Mouse (Mus musculus) forebrain, embryonic 14.5 days (tissue): ENCODE data around the gene Smg7. TPM values are rescaled to one million over a fixed set of nuclear protein-coding genes. Genes with fewer than 3 reads are reported as not detected.
"Not testable (repeated sequence)": the region's sequence is repeated elsewhere in the genome, so short reads cannot be mapped to it uniquely, and the experiment has no call there.

Source experiments
- ATAC-seq: fragments of 200-750 bp; cut with Nextera tagmentation; 2 replicates; pipeline ENCODE4 v1.8.0; 2017; ENCODE audit warnings: mild to moderate bottlenecking, moderate library complexity
- DNase-seq: peaks from one replicate; pipeline ENCODE4 v3.0.0-alpha.2; 2015; ENCODE audit warnings: low spot score
- H3K27ac ChIP-seq: fragments of 300-500 bp; sonication (generic); 2 replicates; pipeline ENCODE4 v1.5.1; 2014; ENCODE audit warnings: low read depth, mild to moderate bottlenecking, control low read depth, low read length, moderate library complexity
- H3K27me3 ChIP-seq: fragments of 300-500 bp; sonication (generic); replicated peaks from 2 replicates; pipeline ENCODE4 v1.6.1; 2014; ENCODE audit warnings: low read length, control low read depth, mixed read lengths; ENCODE audit not compliant: control insufficient read depth, insufficient read depth
- H3K36me3 ChIP-seq: fragments of 300-500 bp; sonication (generic); 2 replicates; pipeline ENCODE4 v1.6.1; 2014; ENCODE audit warnings: low read length, control low read depth; ENCODE audit not compliant: control insufficient read depth, insufficient read depth
- H3K4me1 ChIP-seq: fragments of 300-500 bp; sonication (generic); 2 replicates; pipeline ENCODE4 v1.6.1; 2014; ENCODE audit warnings: antibody characterized with exemption, low read length, control low read depth; ENCODE audit not compliant: control insufficient read depth, insufficient read depth
- H3K4me2 ChIP-seq: fragments of 300-500 bp; sonication (generic); 2 replicates; pipeline ENCODE4 v1.6.1; 2014; ENCODE audit warnings: mild to moderate bottlenecking, control low read depth, low read length
- H3K4me3 ChIP-seq: fragments of 300-500 bp; sonication (generic); 2 replicates; pipeline ENCODE4 v1.5.1; 2014; ENCODE audit warnings: low read depth, low read length, control low read depth
- H3K9ac ChIP-seq: fragments of 300-500 bp; sonication (generic); 2 replicates; pipeline ENCODE4 v1.6.1; 2014; ENCODE audit warnings: mild to moderate bottlenecking, low read length, control low read depth, moderate library complexity
- H3K9me3 ChIP-seq: fragments of 300-500 bp; sonication (generic); replicated peaks from 2 replicates; pipeline ENCODE4 v1.6.1; 2016; ENCODE audit warnings: low read length, control low read depth, mixed read lengths; ENCODE audit not compliant: control insufficient read depth
- WGBS: fragments of 180-500 bp; shearing (Covaris S2); extraction: QIAGEN DNeasy Blood & Tissue Kit; methylation state at CpG from one replicate; pipeline ENCODE4 v1.1.7; 2014; 5-methylcytosine and 5-hydroxymethylcytosine counted together
- polyA plus RNA-seq: library from polyadenylated mRNA; unstranded; fragments of >200 nt; fragmentation: Nextera tagmentation; extraction: Ambion mirVana; gene quantifications from 2 replicates; pipeline ENCODE4 v1.2.1, GENCODE M21; 2014

Gene Smg7
- polyA plus RNA-seq, 1 experiment from 2014 or later = 31.0 TPM

DNA sequence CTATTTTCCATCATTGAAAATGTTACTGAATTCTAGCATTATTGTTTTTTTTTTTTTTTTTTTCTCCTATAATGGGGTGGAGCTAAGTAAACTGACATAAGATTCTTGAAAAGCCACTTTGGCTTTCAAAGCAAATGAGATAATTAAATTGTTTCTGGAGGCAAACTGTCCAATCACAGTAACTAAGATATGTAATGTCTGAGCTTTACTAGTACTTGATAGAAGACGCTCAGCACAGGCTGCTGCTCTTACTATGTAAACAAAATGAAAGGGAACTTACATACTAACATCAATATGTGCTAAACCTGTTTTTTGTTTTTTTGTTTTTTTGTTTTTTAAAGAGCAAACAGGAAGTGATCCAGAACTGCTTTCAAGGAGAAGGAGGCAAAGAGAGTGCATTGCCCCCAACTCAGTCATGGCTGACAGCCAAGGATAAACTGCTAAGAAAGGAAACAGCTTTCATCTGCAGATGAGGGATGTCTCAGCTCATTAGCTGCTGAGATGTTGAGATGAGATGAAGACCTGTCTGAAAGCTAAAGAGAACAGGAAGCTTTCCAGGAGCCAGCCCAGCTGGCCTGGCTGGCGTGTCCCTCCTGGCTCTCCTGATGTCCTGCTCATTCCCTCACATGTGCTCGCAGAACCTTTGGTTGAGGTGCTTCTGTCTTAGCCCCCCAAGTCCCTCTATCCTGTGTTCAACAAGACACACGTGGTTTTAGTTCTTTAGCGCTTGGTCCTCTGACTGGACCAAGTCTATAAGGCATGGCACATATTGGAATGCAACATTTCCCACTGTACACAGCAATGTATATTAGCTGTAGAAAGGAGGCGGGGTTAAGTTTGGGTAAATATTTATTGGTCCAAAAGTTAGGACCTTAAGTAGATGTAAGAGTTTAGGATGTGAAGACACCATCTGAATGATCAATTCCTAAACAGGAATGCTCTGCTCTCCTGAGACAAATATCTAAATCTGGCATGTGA, 11.3 kb upstream of the Smg7 start:
- H3K27ac ChIP-seq = no peak overlapping the region
- 84% methylated on average over 6 of the region's 6 CpGs for WGBS
- ATAC-seq (no peak), DNase-seq (peak; percentile 13)
- peaks cover 2% of the 10 kb centered on the region; the same call in 1 of the 2 replicates for H3K4me1 ChIP-seq
- no peaks in the 10 kb centered on the region for H3K9me3 ChIP-seq
- H3K9ac ChIP-seq = no peak overlapping the region
- no peaks in the 10 kb centered on the region for H3K36me3 ChIP-seq
- no peak overlapping the region for H3K4me2 ChIP-seq
- no peaks in the 10 kb centered on the region for H3K27me3 ChIP-seq
- H3K4me3 ChIP-seq = no peak overlapping the region

GRCm38 (mm10) chr1:152904469-152904868, 2.0 kb upstream of the Smg7 start:
- ATAC-seq = peak; percentile 25; the same call in 1 of the 2 replicates
- WGBS = under 1% methylated on average over 14 of the region's 14 CpGs
- Histone ChIP-seq H3K27ac (no peak overlapping the region), H3K9ac (peak overlapping the region; percentile 13; the same call in 1 of the 2 replicates), H3K4me2 (peak overlapping the region; percentile 94), H3K9me3 (no peaks in the 10 kb centered on the region), H3K4me1 (peaks cover 10% of the 10 kb centered on the region; the same call in 1 of the 2 replicates), H3K27me3 (no peaks in the 10 kb centered on the region), H3K4me3 (peak overlapping the region; percentile 92), H3K36me3 (0 out of 2 replicates have a peak, but pooled peaks cover 2% of the 10 kb centered on the region)
- peak; percentile 92 for DNase-seq

GRCm38 (mm10) chr1:152903591-152904135, 1.2 kb upstream of the Smg7 start:
- no peaks in the 10 kb centered on the region for H3K9me3 ChIP-seq
- 0 out of 2 replicates have a peak, but pooled peaks cover 4% of the 10 kb centered on the region for H3K36me3 ChIP-seq
- peak overlapping the region; percentile 92 for H3K4me3 ChIP-seq
- ATAC-seq = peak; percentile 16; the same call in 1 of the 2 replicates
- H3K9ac ChIP-seq = peak overlapping the region; percentile 73
- WGBS = under 1% methylated on average over 36 of the region's 36 CpGs
- H3K27ac ChIP-seq = peak overlapping the region; percentile 99
- no peaks in the 10 kb centered on the region for H3K27me3 ChIP-seq
- peak overlapping the region; percentile 94 for H3K4me2 ChIP-seq
- peak; percentile 65 for DNase-seq
- H3K4me1 ChIP-seq = peaks cover 10% of the 10 kb centered on the region; the same call in 1 of the 2 replicates

DNA sequence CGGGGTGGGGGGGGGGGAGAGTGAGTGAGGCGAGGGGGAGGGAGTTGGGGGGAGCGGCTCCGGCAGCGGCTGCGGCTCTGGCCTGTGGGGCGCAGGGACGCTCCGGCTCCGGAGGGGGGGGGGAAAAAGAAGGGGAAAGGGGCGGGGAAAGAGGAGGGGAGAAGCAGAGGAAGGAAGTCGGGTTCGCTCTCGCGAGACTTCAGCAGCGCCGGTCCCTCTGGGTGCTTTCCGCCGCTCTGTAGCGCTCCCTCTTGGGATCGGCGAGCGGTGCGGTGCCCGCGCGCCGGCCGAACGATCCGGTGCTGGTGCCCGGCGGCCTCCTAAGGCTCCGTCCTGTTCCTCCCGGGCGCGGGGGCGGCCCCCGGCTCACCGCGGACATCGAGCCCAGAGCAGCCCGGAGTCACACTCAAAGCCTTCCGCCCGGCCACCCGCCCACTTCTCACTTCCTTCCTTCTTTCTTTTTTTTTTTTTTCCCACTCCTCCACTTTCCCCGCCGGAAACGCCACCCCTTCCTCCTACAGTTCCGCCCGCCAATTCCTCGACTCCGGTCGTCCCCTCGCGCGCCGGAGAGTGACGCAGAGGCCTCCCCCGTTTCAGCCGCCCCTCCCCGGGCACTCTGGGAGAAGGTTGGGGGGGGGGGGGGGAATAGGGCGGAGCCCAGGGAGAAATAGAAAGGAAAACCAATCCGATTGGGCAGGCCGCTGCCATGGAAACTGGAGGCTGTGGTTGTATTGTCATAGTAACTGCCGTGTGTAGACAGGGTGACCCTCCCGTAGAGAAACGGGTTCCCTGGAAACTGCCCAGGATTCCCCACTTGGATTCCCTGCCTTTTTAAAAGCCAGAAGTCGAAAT, 445 bp upstream of the Smg7 start:
- 0% methylated on average over 33 of the region's 69 CpGs for WGBS

DNA sequence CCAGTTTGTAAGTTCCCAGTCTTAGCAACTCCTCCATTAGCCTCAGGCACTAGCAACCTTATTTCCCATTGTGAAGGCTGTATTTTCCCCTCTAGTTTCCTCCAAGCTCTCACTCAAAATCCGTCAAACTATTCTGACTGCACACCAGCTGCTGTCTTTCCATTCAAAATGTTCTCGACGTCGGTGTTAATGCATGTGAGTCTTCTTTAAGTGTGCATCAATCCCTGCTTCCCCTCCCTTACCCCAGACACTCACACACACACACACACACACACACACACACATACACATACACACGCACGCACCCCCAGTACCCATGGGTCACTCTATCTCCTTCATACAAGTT, 1.1 kb downstream of the Smg7 start:
- peaks cover 10% of the 10 kb centered on the region; the same call in 1 of the 2 replicates for H3K4me1 ChIP-seq
- H3K4me3 ChIP-seq = peak overlapping the region; percentile 92
- peak overlapping the region; percentile 91 for H3K9ac ChIP-seq
- DNase-seq = no peak
- no peaks in the 10 kb centered on the region for H3K27me3 ChIP-seq
- ATAC-seq = no peak
- peak overlapping the region; percentile 99 for H3K27ac ChIP-seq
- peak overlapping the region; percentile 79 for H3K4me2 ChIP-seq
- no peaks in the 10 kb centered on the region for H3K9me3 ChIP-seq
- WGBS = under 1% methylated on average over 6 of the region's 6 CpGs
- 0 out of 2 replicates have a peak, but pooled peaks cover 4% of the 10 kb centered on the region for H3K36me3 ChIP-seq

More for the DNA sequence above, 445 bp upstream of the Smg7 start:
- H3K4me2 ChIP-seq = peak overlapping the region; percentile 94
- peak overlapping the region; percentile 92 for H3K4me3 ChIP-seq
- DNase-seq = peak; percentile 99
- H3K36me3 ChIP-seq = 0 out of 2 replicates have a peak, but pooled peaks cover 4% of the 10 kb centered on the region
- no peaks in the 10 kb centered on the region for H3K9me3 ChIP-seq
- H3K9ac ChIP-seq = peak overlapping the region; percentile 91
- H3K27ac ChIP-seq = peak overlapping the region; percentile 99
- no peaks in the 10 kb centered on the region for H3K27me3 ChIP-seq
- H3K4me1 ChIP-seq = peaks cover 10% of the 10 kb centered on the region; the same call in 1 of the 2 replicates
- peak; percentile 91 for ATAC-seq

DNA sequence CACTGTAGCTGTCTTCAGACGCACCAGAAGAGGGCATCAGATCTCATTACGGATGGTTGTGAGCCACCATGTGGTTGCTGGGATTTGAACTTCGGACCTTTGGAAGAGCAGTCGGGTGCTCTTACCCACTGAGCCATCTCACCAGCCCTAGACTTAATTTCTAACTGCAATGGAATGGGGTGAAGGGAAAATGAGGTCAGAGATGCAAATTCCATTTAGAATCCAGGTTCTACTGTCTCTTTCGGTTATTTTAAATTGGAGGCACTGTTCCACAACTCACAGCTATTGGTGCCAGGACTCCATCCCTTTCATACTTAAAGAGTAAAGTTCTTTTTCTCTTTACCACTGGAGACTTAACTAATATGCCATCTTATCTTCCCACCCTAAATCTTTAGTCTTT, 14.4 kb downstream of the Smg7 start:
- not testable (repeated sequence) for H3K9ac ChIP-seq, H3K4me1 ChIP-seq, ATAC-seq, H3K9me3 ChIP-seq, DNase-seq, H3K4me3 ChIP-seq, H3K36me3 ChIP-seq, H3K27ac ChIP-seq, H3K4me2 ChIP-seq, H3K27me3 ChIP-seq
- WGBS = over 99% methylated on average over 3 of the region's 5 CpGs

GRCm38 (mm10) chr1:152871031-152871430, 31.4 kb downstream of the Smg7 start:
- H3K9ac ChIP-seq = no peak overlapping the region
- H3K4me1 ChIP-seq = no peaks in the 10 kb centered on the region
- peaks cover 30% of the 10 kb centered on the region for H3K36me3 ChIP-seq
- WGBS = 86% methylated on average over 3 of the region's 3 CpGs
- H3K27ac ChIP-seq = no peak overlapping the region
- no peaks in the 10 kb centered on the region for H3K9me3 ChIP-seq
- H3K4me2 ChIP-seq = no peak overlapping the region
- no peak for ATAC-seq
- no peaks in the 10 kb centered on the region for H3K27me3 ChIP-seq
- no peak for DNase-seq
- H3K4me3 ChIP-seq = no peak overlapping the region

- DNase-seq = no peak
- Histone ChIP-seq H3K36me3 (peaks cover 37% of the 10 kb centered on the region), H3K4me1 (no peaks in the 10 kb centered on the region), H3K4me2 (no peak overlapping the region), H3K4me3 (no peak overlapping the region), H3K9ac (no peak overlapping the region), H3K9me3 (no peaks in the 10 kb centered on the region), H3K27me3 (no peaks in the 10 kb centered on the region), H3K27ac (no peak overlapping the region)
- ATAC-seq = no peak
- WGBS = 96% methylated on average over 6 of the region's 6 CpGs
Measured at GRCm38 (mm10) chr1:152869901-152870300, 32.5 kb downstream of the Smg7 start.
